Mouse (Mus musculus) gonadal fat pad, adult 2 months (tissue): ENCODE data around the gene Rpl18. TPM values are rescaled to one million over a fixed set of nuclear protein-coding genes. Genes with fewer than 3 reads are reported as not detected.
A peak's percentile ranks its signal among the peaks of the same experiment; 100 is the strongest.

Experiments used
- DNase-seq: peaks from one replicate; pipeline ENCODE4 v3.0.0-alpha.2; 2012; ENCODE audit warnings: low read depth
- polyA plus RNA-seq: library from polyadenylated mRNA; depleted of rRNA; stranded (reverse); fragments of >200 nt; gene quantifications from 2 replicates; pipeline ENCODE4 v1.2.3, GENCODE M21; 2012

The Rpl18 gene
- polyA plus RNA-seq, 1 experiment: 1,223 TPM

DNA sequence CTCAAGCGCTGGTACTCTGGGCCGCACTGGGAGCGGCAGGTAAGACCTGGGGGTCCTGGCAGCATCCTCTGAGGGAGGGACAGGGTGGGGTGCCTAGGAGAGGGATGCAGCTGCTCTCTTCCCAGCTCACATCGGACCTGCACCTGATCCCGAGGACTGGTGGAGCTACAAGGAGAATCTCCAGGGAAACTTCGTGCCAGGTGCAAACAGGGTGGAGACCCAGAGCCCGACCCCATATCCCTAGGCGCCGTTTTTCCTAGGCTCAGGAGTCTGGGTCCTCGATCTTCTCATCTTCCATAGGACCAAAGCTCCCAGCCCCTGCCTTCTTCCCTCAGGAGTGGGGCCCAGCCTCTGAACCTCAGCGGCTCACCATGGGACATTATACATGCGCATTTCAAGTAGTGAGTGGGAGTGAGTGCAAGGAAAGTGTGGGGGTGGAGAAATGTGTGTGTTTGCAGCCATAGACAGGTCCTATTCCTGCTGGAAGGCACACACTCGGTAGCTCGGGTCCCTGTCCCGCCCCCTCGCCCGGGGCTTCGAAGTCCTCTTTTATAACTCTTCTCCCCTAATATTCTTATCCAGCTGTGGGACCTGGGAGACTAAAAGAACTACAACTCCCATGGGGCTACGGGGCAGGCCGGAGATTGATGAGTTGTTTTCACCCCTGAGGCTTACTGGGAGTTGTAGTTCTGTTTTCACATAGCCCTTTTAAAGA lies 14.8 kb upstream of the Rpl18 start:
- no peak for DNase-seq

DNA sequence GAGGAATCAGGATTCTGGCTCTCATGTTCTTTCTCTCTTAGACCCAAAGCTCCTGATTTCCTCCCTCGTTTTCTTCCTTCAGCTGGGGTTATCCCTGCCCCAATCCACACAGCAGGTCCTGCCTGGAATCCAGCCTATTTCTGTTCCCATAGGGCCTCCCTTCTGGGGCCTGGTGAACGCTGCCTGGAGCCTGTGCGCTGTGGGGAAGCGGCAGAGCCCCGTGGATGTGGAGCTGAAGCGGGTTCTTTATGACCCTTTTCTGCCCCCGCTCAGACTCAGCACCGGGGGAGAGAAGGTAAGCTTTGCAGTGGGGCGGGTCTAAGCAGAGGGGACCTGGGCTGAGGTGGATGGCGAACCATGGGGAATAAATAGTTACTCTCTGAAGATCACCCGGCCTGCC lies 14.2 kb upstream of the Rpl18 start:
- DNase-seq: no peak

DNA sequence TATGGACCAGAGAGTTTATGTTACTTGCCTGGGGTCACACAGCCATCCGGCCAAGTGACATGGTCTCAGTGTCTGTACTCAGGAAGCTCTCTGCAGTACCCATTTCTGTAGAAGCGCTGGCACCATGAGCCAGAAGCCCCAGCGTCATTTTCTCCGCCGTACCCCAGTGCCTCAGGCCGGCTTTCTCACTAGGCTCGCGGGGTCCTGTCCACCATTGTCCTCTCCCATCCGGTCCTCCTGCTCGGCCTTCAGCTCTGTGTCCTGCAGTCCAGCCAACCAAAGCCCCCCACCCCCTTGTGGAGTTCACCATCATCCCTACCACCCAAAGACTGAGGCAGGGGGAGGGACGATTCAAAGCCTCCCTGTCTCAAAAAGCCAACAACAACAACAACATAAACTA lies 13.7 kb upstream of the Rpl18 start:
- DNase-seq: no peak

DNA sequence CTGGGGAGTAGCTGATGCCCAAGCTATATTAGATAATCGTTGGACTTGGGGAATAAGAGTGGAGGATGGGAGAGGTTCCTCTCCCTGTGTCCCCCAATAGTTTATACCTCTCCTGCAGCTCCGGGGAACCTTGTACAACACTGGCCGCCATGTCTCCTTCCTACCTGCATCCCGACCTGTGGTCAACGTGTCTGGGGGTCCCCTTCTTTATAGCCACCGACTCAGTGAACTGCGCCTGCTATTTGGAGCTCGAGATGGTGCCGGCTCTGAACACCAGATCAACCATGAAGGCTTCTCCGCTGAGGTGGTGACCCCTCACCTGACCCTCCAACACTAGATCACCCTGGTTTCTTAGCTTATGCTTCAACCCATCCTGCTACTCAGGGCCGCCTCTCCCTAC lies 12.9 kb upstream of the Rpl18 start:
- DNase-seq: no peak

DNA sequence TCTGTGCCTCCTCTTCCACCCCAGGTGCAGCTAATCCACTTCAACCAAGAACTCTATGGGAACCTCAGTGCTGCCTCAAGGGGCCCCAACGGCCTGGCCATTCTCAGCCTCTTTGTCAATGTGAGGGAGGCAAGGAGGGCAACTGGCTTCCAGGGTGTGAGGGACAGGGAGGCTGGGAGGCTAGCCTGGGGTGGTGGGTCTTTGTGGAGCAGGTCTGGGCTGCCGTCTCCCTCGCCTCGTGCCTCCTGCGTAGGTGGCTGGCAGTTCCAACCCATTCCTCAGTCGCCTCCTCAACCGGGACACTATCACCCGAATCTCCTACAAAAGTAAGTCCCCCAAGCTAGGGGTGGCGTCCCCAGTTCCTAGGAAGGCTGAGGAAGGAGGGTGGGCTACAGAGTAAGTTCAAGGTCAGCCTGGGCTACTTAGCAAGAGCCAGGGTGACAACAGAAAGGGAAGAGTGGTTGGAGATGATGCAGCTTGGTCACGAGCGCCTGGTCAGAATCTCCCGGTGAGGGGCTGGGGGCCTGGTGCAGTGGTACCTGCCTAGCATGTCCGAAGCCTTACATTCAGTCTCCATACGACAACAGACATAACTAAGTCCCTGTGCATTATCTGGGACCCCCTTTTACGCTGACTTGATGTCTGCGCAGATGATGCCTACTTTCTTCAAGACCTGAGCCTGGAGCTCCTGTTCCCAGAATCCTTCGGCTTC lies 12.3 kb upstream of the Rpl18 start:
- DNase-seq: no peak

DNA sequence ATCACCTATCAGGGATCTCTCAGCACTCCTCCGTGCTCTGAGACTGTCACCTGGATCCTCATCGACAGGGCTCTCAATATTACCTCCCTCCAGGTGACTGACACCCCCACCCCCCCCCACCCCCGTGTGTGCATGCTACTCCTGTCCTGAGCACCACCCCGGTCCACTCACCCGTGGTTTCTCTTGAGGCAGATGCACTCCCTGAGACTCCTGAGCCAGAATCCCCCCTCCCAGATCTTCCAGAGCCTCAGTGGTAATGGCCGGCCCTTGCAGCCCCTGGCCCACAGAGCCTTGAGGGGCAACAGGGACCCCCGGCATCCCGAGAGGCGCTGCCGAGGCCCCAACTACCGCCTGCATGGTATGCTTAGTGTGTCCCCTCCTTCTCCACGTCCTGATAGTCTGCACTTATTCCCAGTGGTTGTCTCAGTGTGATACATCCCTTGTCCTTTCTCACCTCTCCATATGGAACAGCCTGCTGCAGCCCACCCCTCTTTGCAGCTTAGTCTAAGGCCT lies 11.7 kb upstream of the Rpl18 start:
- DNase-seq: no peak

DNA sequence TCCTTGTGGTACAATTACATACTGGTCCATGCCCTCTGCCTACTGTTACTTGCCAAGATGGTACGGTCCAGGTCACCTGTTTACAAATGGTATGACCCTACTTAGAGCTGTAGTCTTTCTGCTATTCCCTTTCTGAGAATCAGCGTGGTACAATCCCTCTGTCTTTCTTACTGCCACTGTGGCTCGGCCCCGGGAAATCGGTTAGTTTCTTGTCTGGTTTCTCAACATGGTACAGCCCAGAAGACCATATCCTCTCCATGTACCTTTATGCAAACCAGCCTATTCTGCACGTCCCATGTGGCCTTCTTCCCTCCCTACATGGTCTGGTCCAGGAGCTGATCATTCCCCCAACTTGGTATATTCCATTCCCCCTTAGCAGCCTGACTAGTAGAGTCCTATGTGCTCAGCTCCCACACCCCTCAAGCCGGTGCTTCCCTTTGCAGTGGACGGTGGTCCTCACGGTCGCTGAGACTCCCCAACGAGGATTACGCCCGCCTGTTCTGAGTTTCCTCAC lies 11.2 kb upstream of the Rpl18 start:
- DNase-seq: no peak

DNA sequence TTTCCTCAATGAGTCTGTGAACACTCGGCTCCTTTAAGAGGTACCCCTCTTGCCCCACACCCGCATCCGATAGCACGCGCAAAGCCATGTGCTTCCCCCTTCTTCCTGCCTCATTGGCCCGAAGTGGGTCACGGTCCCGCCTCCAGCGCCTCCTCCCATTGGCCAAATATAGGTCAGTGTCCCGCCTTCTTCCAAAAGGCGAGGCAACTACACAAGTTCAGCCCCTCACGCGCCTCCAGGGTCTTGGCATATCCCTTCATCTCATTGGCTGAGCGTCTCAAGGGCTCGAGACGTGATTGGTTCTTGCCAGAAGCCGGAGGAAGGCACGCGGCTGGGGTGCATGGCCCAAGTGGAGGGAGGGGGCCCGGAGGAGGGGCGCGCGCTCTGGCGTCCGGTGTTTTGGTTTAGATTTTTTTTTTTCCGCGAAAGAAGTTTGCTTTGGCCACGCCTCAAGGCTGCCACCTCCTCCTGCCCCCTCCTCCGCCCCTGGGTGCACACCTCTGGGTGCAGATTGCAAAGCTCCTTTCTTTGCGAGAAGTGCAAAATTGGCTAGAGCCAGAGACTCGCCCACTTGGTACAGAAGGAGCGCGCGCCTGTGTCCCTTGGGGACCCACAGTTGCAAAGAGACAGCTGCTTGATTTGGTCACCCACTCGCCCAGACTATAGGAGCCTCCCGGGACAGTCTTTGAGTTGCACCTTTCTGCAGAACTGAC lies 10.4 kb upstream of the Rpl18 start, which contains the start of gene Dbp:
Gene Dbp, plus strand, starts transcription at position 359 of the 713 bp plus-strand sequence.
- peak; percentile 93 for DNase-seq

DNA sequence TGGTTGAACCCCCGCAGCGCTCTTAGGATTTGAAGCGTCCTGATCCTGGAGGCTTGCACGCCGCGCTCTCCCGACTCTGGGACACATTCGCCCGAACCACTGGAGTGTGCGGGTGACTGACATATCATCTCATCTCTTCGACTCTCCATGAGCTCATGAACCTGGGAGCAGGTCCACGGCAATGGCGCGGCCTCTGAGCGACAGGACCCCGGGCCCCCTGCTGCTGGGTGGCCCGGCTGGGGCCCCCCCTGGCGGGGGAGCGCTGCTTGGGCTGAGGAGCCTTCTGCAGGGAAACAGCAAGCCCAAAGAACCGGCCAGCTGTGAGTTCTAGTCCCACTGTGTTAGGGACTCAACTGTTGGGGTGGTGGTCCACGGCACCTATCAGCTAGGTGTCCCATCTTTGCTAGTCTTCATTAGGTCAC lies 9.8 kb upstream of the Rpl18 start:
- DNase-seq: no peak

DNA sequence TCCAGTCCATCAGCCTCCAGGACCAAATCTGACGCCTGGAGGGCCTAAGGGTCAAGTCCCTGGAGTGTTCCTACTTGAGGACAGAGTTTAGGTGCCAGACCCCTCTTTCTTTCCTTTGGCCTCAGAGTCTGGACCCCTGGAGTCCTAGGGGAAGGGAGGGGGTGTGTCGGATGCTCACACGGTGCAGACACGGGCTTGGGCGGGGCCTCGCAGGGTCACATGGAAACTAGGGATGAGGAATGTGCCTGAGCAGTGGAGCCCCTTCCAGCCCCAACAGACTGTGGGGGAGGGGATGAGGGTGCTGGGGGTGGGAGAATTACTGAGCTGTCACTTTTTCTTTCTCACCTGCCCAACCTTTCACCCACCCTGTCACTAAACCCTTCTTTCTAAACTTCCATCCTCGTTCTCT lies 9.4 kb upstream of the Rpl18 start:
- DNase-seq: no peak

DNA sequence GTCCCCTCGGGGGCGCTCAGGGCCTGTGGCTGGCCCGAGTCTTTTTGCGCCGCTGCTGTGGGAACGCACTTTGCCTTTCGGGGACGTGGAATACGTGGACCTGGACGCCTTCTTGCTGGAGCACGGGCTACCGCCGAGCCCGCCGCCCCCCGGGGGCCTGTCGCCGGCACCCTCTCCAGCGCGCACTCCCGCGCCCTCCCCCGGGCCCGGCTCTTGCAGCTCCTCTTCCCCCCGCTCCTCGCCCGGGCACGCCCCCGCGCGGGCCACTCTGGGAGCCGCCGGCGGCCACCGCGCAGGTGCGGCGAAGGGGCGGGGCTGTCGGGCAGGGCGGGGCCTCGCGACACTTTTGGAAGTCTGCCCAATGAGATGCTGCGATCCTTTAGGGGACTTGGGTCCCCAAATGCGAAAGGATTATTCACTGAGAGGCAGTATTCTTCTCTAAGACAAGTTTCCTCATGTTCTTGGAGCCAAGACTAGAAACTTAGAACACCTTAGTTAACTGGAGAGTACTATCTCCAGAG lies 8.5 kb upstream of the Rpl18 start:
- DNase-seq: no peak

DNA sequence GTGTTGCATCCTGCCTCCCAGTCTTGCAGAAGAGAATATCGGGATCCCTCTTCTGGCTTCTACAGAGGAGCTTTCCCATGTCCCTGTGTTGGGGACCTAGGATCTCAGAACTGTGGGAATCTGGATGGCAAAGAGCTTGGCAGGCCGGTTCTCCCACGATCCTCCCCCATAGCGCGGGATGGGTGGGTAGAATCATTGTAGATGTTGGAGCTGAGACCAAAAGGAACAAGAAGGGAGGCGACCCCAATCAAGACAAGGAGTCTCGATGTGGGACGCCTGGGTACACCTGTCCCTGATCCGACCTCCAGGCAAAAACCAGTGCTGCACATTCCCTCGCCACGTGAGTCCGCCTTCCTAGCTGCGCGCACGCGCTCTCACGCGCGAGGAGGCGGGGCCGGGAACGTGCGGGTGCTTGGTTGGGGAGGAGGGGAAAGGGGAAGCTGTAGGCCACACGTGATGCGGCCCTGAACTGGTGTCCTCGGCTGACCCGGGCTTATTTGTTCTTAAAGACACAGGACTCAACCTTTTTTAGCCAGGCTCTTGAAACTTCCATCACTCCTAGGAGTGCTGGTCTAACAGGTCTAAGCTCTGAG lies 7.8 kb upstream of the Rpl18 start:
- DNase-seq: no peak

DNA sequence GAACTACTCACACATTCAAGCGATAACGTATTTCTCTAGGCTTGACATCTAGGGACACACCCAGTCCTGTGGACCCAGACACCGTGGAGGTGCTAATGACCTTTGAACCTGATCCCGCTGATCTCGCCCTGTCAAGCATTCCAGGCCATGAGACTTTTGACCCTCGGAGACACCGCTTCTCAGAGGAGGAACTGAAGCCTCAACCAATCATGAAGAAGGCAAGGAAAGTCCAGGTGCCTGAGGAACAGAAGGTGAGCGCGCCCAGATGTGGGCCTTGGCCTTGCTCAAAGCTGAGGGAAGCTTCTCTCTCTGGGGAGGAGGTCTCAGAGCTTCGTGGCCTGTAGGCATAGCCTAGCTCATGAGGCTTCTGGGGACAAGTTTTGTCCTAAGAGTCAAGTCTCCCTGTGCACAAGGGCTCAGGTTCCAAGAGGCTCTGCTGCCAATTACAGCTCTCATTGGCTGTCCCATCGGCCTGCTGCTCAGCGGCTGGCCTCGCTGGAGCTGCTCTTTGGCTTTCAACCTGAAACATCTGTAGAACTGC lies 7.0 kb upstream of the Rpl18 start:
- no peak for DNase-seq

DNA sequence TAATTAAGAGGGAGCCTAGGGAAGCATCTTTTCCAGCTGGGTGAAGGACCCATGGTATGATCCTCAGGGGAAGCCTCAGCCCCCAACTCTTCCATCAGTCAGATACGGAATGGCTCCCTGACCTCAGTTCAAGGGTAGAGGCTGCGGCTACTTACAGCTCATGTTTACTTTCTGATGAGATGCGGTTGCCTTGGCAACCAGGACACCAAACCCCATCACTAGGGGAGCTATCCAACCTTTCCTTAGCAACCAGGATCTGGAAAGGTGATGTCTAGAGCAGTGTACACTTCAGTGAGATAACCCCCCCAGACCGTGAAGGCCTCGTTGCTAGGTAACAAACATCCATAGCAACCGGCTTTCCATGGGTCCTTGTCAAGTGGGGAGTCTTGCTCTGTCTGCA lies 6.2 kb upstream of the Rpl18 start:
- no peak for DNase-seq

DNA sequence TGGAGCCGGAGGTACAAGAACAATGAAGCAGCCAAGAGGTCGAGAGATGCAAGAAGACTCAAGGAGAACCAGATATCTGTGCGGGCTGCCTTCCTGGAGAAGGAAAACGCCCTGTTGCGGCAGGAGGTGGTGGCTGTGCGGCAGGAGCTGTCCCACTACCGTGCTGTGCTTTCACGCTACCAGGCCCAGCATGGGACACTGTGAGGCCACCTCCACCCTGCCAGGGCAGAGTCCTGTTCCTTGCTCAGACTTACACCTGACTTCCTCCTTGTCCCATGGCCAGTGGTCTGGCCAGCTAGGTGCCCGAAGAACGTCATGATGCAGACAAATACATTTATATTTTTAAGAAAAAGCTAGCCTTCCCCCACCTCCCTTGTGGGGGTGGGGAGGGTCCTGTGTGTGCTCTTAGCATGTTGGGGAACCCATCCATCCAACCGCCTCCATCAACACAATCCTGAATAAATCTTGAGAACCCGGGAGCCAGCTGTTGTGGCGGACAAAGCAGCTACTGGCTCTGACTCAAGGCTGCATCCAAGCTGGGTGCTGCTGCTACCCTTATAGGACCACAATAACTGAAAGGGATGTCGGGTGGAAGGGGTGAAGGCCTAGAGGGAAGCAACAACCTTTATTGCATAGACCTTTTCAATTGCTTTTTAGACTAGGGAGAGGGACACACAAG lies 5.4 kb upstream of the Rpl18 start:
- no peak for DNase-seq

DNA sequence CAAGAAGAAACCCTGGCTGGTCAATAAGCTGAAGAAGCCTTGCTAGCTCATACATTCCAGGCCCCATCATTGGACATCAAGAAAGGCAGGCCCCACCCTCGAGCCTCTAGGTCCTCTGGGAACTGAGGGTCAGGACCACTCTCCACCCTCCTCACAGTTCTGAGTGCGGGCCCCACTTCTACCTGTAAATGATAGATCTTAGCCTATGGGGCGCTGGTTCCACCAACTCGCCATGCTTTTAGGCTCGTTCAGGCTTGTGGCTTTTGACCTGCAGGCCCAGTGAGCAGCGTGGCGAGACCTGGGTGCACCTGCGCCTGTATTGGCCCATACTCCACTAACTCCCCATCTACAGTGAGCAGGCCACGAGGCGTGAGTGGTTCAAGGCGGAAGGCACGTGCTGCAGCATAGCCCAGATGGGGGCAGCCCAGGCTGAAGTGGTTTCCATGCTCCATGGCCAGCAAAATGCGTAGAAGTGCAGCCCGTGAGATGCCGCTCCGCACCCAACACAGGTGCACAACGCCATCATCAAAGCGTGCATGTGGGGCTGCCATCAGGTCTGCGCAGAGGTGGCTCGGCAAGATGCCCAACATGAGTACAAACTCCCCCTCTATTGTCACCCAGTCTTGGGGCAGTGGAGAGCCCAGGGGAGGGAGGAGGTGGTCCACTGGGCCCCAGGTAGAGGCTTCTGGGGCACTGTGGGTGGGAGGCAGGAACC lies 4.6 kb upstream of the Rpl18 start:
- no peak for DNase-seq

DNA sequence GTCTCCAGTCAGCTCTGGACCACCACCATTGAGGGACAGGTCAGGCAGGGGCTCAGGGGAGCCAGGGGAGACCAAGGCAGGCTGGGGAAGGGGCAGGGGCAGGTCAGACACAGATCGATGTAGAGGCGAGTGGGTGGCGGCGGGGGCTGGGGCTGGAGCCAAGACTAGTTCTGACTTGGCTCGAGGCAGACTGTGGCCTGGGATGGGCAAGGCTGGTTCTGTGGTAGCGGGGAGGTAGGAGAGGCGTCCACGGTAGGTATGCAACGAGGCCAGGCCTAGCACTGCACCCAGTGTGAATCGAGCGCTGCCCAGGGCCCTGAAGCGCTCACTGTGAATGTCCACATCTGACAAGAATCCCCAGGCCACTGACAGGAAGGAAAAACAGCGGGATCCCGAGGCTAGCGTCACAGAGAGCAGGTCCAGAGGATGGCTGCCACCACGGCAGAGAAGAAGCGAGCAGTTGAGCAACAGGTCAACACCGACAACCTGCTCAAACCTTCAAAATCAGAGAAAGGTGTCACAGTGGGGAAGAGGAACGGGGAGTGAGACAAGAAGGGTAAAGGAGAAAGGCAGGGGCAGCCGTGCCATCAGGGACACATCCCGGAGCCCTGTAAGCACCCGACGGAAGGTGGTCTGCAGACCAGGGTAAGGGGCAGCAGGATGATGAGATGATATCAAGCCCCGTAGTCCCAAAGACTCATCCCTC lies 3.8 kb upstream of the Rpl18 start:
- DNase-seq: no peak

DNA sequence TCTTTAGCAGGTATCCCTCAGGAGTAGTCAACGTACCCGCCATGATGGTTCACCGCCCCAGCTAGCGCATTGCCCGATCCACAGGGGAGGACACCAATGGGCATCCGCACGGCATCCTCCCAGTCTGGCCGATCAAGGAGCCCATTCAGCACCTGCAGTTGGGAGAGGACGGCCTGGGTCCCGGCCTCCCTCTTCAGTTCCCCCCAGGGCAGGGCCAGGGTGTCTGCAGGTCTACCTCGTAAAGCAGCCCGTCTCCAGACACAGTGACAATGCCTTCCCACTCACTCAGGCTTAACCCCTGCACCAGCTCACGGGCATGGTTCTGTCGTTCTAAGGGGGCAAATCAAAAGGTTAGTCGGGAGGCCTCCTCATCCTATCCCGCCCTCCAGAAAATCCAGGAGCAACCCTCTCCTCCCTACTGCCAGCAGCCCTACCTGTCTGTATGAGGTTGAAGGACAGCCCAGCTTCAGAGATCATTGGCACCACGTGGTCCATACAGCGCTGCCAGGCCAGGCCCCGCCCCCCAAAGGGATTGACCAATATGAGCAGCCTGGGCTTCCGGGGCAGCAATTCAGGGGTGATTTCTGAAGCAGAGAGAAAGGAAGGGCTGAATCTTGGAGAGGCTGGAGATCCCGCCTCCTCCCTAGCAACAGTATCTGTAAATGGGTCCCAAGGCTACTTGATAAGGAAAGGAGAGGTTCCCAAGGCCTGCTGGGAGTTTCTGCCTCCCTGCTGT lies 3.1 kb upstream of the Rpl18 start:
- DNase-seq: no peak

DNA sequence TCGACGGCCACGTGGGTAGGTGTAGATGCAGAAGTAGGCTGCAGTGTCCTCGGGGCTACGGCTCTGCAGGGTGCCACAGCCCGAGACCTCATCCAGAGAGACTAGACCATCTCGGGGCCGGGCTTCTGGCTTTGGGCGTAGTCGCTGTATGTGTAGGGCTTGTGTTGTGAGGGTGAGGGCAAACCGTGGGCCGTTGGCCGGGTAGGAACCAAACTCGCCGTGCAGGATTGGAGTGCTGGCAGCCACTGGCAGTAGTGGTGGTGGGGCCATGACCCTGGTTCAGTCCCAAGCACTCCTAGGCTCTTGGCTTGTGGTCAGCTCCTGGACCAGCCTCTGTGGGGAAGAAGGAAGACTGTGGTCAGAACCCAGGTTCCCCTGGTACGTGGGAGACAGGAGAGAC lies 1.9 kb upstream of the Rpl18 start:
- no peak for DNase-seq
